Mouse (Mus musculus): Measurements from ENCODE around the gene Ntrk3.

The Ntrk3 gene

GRCm38 (mm10) chr7:78520243-78520927 lies 217.4 kb downstream of the Ntrk3 start:
- DNase-seq (ENCODE audit: low spot score), result no peak

- DNase-seq (ENCODE audit: low spot score), result no peak
Measured at GRCm38 (mm10) chr7:78519689-78520088, 218.1 kb downstream of the Ntrk3 start.

- no peak for DNase-seq (ENCODE audit: low spot score)
Measured at GRCm38 (mm10) chr7:78518760-78519363, 218.9 kb downstream of the Ntrk3 start.

- DNase-seq (ENCODE audit: low spot score), result no peak
Measured at GRCm38 (mm10) chr7:78515042-78515609, 222.7 kb downstream of the Ntrk3 start.

- no peak for DNase-seq (ENCODE audit: low spot score)
Measured at GRCm38 (mm10) chr7:78507032-78507611, 230.7 kb downstream of the Ntrk3 start.

- no peak for DNase-seq (ENCODE audit: low spot score)
Measured at GRCm38 (mm10) chr7:78500863-78501262, 236.9 kb downstream of the Ntrk3 start.

- no peak for DNase-seq (ENCODE audit: low spot score)
Measured at GRCm38 (mm10) chr7:78499970-78500369, 237.8 kb downstream of the Ntrk3 start.

GRCm38 (mm10) chr7:78498356-78498755 lies 239.5 kb downstream of the Ntrk3 start:
- DNase-seq (ENCODE audit: low spot score), result no peak

GRCm38 (mm10) chr7:78497819-78498218 lies 240.0 kb downstream of the Ntrk3 start:
- DNase-seq (ENCODE audit: low spot score), result no peak

GRCm38 (mm10) chr7:78493591-78493990 lies 244.2 kb downstream of the Ntrk3 start:
- DNase-seq (ENCODE audit: low spot score), result no peak

- no peak for DNase-seq (ENCODE audit: low spot score)
Measured at GRCm38 (mm10) chr7:78491176-78491575, 246.6 kb downstream of the Ntrk3 start.

- no peak for DNase-seq (ENCODE audit: low spot score)
Measured at GRCm38 (mm10) chr7:78484290-78484689, 253.5 kb downstream of the Ntrk3 start.

GRCm38 (mm10) chr7:78483729-78484128 lies 254.1 kb downstream of the Ntrk3 start:
- no peak for DNase-seq (ENCODE audit: low spot score)

- no peak for DNase-seq (ENCODE audit: low spot score)
Measured at GRCm38 (mm10) chr7:78483061-78483460, 254.8 kb downstream of the Ntrk3 start.

GRCm38 (mm10) chr7:78478881-78479280 lies 258.9 kb downstream of the Ntrk3 start:
- no peak for DNase-seq (ENCODE audit: low spot score)

- no peak for DNase-seq (ENCODE audit: low spot score)
Measured at GRCm38 (mm10) chr7:78471755-78472154, 266.1 kb downstream of the Ntrk3 start.

GRCm38 (mm10) chr7:78471270-78471669 lies 266.5 kb downstream of the Ntrk3 start:
- no peak for DNase-seq (ENCODE audit: low spot score)

- DNase-seq (ENCODE audit: low spot score), result no peak
Measured at GRCm38 (mm10) chr7:78462605-78463004, 275.2 kb downstream of the Ntrk3 start.

GRCm38 (mm10) chr7:78459021-78459420 lies 278.8 kb downstream of the Ntrk3 start:
- no peak for DNase-seq (ENCODE audit: low spot score)

GRCm38 (mm10) chr7:78451666-78452065 lies 286.1 kb downstream of the Ntrk3 start:
- DNase-seq (ENCODE audit: low spot score), result no peak

- DNase-seq (ENCODE audit: low spot score), result peak; percentile 45
Measured at GRCm38 (mm10) chr7:78449909-78450592, 287.8 kb downstream of the Ntrk3 start.

GRCm38 (mm10) chr7:78448841-78449240 lies 289.0 kb downstream of the Ntrk3 start:
- DNase-seq (ENCODE audit: low spot score), result no peak
